Mouse (Mus musculus): Measurements from ENCODE around the gene Eri2. TPM values are rescaled to one million over a fixed set of nuclear protein-coding genes. Genes with fewer than 3 reads are reported as not detected.
"Not testable (repeated sequence)": the region's sequence is repeated elsewhere in the genome, so short reads cannot be mapped to it uniquely, and the experiment has no call there.

The Eri2 gene
- total RNA-seq, 2 experiments from 2014 or later = 7.7 to 8.4 TPM

GRCm38 (mm10) chr7:119745869-119746268, 48.0 kb downstream of the Eri2 start:
- intact Hi-C loops (cut with DNase I) = no loop called here

DNA sequence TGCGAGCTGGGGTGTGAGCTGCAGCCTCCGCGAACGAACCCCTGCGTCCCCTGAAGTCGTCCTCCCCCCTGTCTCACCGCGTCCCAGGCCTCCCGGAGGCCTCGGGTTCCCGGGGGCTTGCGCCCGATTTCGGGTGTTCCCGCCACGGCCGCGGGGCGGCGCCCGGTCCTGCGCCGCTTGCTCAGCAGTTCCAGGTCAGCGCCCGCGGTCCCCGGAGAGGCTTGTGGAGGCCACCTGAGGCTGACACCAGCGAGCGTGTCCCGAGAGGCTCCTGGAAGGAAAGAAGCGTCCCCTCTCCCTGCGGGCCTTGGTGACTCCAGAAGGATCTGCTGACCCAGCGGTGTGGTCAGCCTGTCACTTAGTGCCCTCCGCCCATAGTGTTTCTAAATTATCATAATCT, 49.5 kb downstream of the Eri2 start:
- DNase-seq (ENCODE audit: low spot score in 2 of 2) = no peak

More at GRCm38 (mm10) chr7:119745869-119746268, 48.0 kb downstream of the Eri2 start:
- DNase-seq (ENCODE audit: low spot score in 2 of 2) = no peak

GRCm38 (mm10) chr7:119739798-119740468, 53.9 kb downstream of the Eri2 start:
- DNase-seq (ENCODE audit: low spot score in 2 of 2); intact Hi-C loops (cut with DNase I): not testable (repeated sequence)

More for the DNA sequence above, 49.5 kb downstream of the Eri2 start:
- intact Hi-C loops (cut with DNase I) = no loop called here

- no peak for DNase-seq (ENCODE audit: low spot score in 2 of 2)
- intact Hi-C loops (cut with DNase I) = no loop called here
Observed at GRCm38 (mm10) chr7:119738877-119739276, 55.0 kb downstream of the Eri2 start.

GRCm38 (mm10) chr7:119731262-119731661, 62.6 kb downstream of the Eri2 start:
- DNase-seq (ENCODE audit: low spot score in 2 of 2); intact Hi-C loops (cut with DNase I): not testable (repeated sequence)

GRCm38 (mm10) chr7:119727621-119728020, 66.2 kb downstream of the Eri2 start:
- DNase-seq (ENCODE audit: low spot score in 2 of 2) = no peak
- intact Hi-C loops (cut with DNase I) = no loop called here

DNA sequence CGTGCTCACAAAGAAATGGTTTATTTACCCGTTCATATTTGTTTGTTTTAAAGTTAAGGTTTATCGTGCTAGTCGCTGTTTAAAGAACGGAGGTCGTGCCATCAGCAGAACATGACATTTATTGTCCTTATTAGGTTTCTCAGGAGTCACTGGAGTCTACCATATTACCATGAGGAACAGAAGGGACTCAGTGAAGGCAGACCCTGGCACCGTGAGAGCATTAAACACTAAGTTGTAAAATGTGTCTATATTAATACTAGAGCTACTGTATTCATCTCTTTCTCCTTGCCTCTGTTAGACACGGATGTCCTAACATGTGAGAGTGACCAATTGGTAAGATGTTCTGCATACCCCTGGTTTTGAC, 72.9 kb downstream of the Eri2 start:
- intact Hi-C loops (cut with DNase I) = no loop called here

GRCm38 (mm10) chr7:119720253-119720946, 73.5 kb downstream of the Eri2 start, which contains the start of gene Thumpd1:
TSS of gene Thumpd1 (minus strand) at chr7:119720798.
- peak; percentile 96 to 98 for DNase-seq (ENCODE audit: low spot score in 2 of 2)
- intact Hi-C loops (cut with DNase I) = no loop called here

More for the DNA sequence above, 72.9 kb downstream of the Eri2 start:
- DNase-seq (ENCODE audit: low spot score in 2 of 2) = no peak

Other genes with a start within 250 kb of the Eri2 start
- not detected for gene Acsm2, start 239.7 kb downstream of the Eri2 start, total RNA-seq (2021)
- not detected for gene Acsm1, start 187.0 kb downstream of the Eri2 start, total RNA-seq (2021)
- gene Acsm4, start 104.0 kb downstream of the Eri2 start, total RNA-seq (2021) = not detected
- 10 to 100 TPM; 41.4 to 44.5 TPM for gene Thumpd1, start 73.3 kb downstream of the Eri2 start, total RNA-seq (2021)
- not detected for gene Acsm3, start 33.1 kb downstream of the Eri2 start, total RNA-seq (2021)
- 1 to 10 TPM in 1 of 2 experiments, under 1 TPM in 1; 0.55 to 2.2 TPM for gene Rexo5, start 52 bp downstream of the Eri2 start, total RNA-seq (2021)
- gene Lyrm1, start 101.8 kb upstream of the Eri2 start, total RNA-seq (2021) = 10 to 100 TPM; 11.6 to 12.1 TPM
- gene Dcun1d3, start 102.2 kb upstream of the Eri2 start, total RNA-seq (2021) = 10 to 100 TPM; 29.8 to 35.6 TPM

Data from left cerebral cortex, postnatal 25 days (tissue).